Mouse (Mus musculus): ENCODE measurements around the gene Agbl1. TPM values are rescaled to one million over a fixed set of nuclear protein-coding genes. Genes with fewer than 3 reads are reported as not detected.

Gene Agbl1
- total RNA-seq, 1 experiment from 2014 or later, result 0.70 TPM

DNA sequence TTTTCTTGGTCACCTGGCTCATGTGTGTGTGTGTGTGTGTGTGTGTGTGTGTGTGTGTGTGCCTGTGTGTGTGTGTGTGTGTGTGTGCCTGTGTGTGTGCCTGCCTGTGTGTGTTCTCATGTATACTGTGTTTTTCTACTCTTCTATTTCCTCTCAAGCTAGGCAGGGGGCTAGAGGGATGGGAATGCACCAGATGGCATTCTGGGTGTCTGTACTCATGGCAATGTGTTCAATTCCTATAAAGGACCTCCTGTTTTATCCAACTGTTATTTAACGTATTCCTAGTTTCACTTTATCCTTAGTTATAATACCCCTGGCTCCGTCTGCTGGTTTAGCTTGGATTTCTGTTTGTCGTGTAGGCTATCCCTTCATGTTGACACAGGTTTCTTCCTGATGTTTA is 149.8 kb downstream of the Agbl1 start:
- no peak for ATAC-seq (ENCODE audit: extremely low read depth, insufficient number of reproducible peaks, low FRiP score, poor library complexity, severe bottlenecking)

DNA sequence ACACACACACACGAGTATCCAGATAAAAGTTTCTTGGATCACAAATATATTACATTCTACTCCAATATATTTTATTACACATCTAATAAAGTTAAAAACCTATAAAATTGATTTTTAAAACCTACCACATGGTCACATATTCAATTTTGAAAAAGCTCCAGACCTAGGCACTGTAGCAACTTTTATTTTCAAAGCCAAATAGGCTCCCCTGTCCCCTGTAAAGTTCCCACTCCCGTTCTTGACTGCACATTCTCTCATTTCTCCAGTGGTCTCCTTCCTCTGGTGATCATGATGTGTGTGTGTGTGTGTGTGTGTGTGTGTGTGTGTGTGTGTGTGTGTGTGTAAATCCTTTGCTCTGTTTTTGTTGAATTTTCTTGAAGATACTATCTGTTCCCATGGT is 152.3 kb downstream of the Agbl1 start:
- no peak for ATAC-seq (ENCODE audit: extremely low read depth, insufficient number of reproducible peaks, low FRiP score, poor library complexity, severe bottlenecking)

DNA sequence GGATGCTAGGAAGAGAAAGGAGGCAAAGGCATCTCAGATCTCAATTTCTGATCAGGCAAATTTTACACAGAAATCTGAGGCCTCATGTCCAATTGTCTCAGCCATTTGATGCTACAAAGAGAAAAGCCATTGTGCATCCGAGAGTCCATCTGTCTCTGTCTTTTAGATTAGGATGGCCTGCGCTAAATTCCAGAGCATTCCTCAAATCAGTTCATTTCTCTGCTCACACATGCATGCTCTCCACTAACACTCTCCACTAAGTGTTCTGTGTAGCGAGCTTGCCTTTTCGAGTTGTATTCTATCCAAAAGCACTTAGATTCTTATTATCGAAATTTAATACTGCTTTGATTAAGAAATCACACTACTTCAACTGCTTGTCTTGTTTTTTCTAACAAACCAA is 159.6 kb downstream of the Agbl1 start:
- ATAC-seq (ENCODE audit: extremely low read depth, insufficient number of reproducible peaks, low FRiP score, poor library complexity, severe bottlenecking), result no peak

- ATAC-seq (ENCODE audit: extremely low read depth, insufficient number of reproducible peaks, low FRiP score, poor library complexity, severe bottlenecking), result no peak
Measured at GRCm38 (mm10) chr7:76392296-76392940, 162.7 kb downstream of the Agbl1 start.

DNA sequence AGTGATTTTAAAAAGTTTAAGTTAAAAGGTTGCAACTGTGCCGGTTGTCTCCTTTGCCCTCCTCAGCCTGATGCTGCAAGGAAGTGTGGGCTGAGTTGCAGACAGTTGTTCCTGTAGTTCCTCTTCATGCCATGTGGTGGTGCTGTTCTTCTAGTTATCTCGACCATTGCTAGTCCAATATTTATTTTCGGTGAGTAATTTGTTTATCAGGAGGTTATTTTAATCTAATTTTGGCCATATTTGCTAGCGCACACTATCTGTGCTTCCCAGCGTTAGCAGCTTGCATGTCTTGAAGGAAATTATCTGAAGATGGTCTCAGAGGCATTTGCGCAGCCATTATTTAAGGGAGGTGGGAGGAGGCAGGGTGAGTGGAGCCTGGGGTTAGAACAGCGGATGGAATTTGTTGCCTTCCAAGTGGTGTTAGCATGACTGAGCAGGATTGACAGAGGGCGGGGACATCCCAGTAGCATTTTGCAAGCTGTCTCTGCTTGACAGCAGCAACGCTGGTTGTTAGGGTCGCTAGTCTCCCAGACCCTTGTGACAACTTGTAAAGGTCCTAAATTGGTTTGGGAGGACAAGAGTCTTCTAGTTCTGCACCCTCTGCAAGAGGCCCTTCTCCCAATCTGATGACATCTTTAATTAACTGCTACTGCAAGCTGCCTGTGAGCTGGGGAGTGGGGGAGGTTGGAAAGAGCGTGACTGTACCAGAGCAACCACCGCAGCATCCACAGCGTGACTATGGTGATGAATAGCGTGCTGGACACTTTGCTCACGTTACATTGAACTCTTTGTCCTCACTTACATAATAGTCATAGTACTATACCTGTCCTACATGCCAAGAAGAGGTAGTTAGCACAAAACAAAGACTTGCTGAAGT is 163.5 kb downstream of the Agbl1 start:
- peak; percentile 74 for ATAC-seq (ENCODE audit: extremely low read depth, insufficient number of reproducible peaks, low FRiP score, poor library complexity, severe bottlenecking)

- ATAC-seq (ENCODE audit: extremely low read depth, insufficient number of reproducible peaks, low FRiP score, poor library complexity, severe bottlenecking), result no peak
Measured at GRCm38 (mm10) chr7:76407930-76408557, 178.4 kb downstream of the Agbl1 start.

GRCm38 (mm10) chr7:76409020-76409419 is 179.3 kb downstream of the Agbl1 start:
- ATAC-seq (ENCODE audit: extremely low read depth, insufficient number of reproducible peaks, low FRiP score, poor library complexity, severe bottlenecking), result no peak

DNA sequence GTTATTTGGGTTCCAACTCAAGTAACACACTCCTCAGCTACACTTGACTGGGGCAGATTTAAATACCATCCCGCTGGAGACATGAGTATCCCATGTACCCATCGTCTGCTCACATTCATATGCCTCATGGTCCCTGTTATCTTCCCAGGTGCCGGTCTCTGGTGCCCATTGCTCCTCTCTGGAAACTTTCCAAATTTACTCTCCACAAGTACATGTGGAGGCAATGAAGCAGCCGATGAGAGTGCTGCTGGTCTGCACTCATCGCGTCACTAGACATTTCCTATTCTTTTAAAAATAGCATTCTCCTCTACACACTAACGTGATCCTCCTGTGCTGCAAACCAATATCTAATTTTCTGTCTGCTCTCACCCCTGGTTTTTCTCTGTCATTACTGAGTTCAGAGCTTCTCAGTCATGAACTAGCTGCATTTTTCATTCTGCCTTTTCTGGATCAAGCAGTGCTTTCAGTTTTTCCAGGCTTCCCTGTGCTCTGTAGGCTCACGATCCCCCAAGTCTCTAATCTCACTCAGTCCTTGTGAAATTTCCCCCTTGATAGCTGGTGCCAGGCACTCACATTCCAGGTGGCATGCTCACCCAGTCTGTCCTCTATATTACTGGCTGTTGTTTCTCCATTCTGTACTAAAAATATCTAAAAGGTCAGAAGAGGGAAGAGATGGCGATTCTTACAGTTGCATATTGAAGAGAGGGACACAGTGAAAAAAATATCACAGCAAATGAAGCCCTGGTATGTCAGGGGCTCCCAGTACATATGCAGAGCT is 180.9 kb downstream of the Agbl1 start:
- ATAC-seq (ENCODE audit: extremely low read depth, insufficient number of reproducible peaks, low FRiP score, poor library complexity, severe bottlenecking), result no peak

DNA sequence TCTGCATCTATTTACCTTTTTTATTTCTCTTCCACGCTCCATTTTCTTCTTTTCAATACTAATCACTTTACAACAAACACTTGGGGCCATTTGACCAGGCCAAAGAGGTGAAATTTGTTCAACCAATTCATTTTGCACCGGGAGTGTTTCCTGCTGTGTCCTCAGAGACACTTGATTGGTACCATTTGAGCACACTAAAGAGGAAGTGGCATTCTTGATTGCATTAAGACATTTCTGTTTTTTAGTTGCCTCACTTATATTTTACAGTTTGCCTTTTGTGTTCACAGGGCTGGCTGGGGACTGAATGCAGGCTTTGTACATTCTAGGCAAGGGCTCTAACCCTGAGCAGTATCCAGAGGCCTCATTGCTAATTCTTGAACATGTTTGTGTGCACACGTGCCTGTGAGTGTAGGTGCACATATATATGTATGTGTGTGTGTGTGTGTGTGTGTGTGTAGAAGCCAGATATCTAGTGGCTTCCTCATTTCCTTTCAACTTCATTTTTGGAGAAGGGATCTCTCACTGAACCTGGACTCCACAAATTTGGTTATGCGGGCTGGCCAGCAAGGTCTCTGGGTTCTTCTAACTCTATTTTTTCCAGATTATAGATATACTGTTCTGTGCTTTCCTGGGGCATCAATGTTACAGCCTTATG is 182.4 kb downstream of the Agbl1 start:
- ATAC-seq (ENCODE audit: extremely low read depth, insufficient number of reproducible peaks, low FRiP score, poor library complexity, severe bottlenecking), result peak; percentile 55

DNA sequence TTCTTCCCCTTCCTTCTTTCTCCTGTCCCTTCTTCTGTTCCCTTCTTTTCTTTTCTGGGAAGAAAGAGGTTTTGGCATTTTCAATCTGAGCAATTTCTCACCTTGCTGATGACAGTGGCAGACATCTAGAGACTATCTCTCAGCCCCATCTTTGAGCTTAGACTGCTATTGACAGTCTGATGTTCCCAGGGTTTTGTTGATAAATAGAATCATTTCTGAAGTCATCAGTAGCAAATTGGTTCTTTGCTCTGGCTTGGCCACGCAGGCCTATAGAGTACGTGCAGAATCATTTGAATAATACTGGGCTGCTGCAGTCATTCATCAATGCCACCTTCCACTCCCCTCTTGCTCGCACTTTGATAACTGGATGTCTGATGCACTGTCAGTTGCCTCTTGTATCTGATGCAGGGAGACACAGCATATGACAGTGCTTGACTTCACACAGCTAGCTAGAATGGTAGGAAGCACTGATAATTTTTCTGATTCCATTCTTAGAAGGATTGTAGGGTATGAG is 186.5 kb downstream of the Agbl1 start:
- ATAC-seq (ENCODE audit: extremely low read depth, insufficient number of reproducible peaks, low FRiP score, poor library complexity, severe bottlenecking), result no peak

GRCm38 (mm10) chr7:76438581-76438980 is 208.9 kb downstream of the Agbl1 start:
- ATAC-seq (ENCODE audit: extremely low read depth, insufficient number of reproducible peaks, low FRiP score, poor library complexity, severe bottlenecking), result no peak

DNA sequence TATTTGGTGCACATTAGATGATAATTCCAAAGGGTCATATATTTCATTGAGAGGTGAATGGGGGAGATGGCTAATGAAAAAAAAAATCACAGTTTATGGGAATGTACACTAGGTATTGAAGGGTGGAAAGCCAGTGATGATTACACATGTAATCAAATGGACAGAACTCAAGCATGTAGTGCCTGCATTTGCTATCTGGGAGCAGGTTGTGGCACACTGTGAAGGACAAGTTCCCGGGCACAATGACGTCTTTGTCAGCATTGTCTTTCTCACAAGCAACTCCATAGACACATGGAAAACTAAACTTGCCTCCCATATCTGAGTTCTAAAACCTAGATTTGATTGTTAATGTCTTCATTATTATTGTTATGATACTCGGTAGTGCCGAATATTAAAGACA is 209.3 kb downstream of the Agbl1 start:
- ATAC-seq (ENCODE audit: extremely low read depth, insufficient number of reproducible peaks, low FRiP score, poor library complexity, severe bottlenecking), result no peak

DNA sequence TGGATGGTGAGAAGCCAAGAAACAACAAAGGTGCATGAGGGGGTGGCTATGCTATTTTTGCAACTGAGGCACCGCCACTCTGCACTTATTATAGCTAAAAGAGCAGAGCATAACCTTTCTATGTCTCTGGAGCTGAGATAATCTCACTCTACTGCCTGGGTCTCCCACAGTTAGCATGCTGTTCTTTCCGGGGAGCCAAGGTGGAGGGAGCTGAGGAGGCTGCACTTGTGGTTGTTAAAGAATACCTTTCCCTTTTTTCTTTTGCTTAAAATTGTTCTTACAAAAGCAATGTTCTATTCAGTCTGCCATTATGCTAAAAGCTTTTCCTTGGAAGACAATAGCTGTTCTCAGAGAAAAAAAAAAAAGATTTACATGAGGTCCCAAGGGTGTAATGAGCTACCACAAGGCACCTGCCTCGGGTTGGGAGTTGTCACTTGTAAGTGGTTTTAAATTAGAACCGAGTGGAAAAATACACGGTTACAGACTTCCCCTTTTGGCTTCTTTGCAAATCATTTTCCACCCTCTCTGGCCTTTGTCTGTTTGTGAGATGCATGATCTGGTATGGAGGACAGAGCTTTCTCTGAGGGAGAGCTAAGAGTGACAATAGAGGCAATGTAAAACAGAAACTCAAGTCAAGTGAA is 232.8 kb downstream of the Agbl1 start:
- ATAC-seq (ENCODE audit: extremely low read depth, insufficient number of reproducible peaks, low FRiP score, poor library complexity, severe bottlenecking), result peak; percentile 55

GRCm38 (mm10) chr7:76466427-76466826 is 236.7 kb downstream of the Agbl1 start:
- ATAC-seq (ENCODE audit: extremely low read depth, insufficient number of reproducible peaks, low FRiP score, poor library complexity, severe bottlenecking), result no peak

GRCm38 (mm10) chr7:76474233-76474632 is 244.5 kb downstream of the Agbl1 start:
- 0 out of 2 replicates have a peak, but pooled peaks have one; percentile 36 for ATAC-seq (ENCODE audit: extremely low read depth, insufficient number of reproducible peaks, low FRiP score, poor library complexity, severe bottlenecking)

DNA sequence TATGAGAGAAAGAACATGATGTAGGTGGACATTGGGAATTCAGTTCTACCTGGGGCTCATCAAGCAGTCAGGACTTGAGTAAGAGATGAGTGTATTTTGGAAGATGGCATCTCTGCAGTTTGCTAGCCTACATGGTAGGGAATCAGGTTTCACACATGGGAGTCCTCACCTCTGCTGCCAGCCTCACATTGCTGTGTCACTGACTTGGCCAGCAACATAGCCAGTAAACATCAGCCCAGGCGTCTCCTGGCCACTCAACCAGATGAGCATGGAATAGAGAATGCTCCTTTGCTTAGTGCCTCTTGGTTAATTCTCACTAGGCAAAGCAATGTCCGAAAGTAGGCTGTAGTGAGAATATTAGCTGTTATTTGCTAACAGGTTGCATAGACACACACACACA is 255.9 kb downstream of the Agbl1 start:
- ATAC-seq (ENCODE audit: extremely low read depth, insufficient number of reproducible peaks, low FRiP score, poor library complexity, severe bottlenecking), result no peak

DNA sequence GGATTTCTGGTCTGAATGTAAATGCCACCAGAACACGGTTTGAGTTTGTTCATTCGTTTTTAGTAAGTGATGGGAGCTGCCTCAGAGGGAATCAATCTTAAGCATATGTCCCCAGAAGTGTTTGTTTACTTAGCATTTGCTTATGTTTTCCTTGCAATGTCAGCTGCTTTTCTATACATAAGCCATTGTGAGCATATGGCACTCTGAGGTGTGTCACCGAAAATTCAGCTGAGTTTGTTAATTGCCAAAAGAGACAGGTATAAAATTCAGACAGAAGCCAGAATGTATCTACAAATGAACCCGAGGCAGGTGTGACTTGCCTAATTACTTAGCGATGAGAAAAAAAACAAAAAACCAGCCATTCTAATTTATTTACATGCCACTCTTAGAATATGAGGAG is 257.8 kb downstream of the Agbl1 start:
- no peak for ATAC-seq (ENCODE audit: extremely low read depth, insufficient number of reproducible peaks, low FRiP score, poor library complexity, severe bottlenecking)

- no peak for ATAC-seq (ENCODE audit: extremely low read depth, insufficient number of reproducible peaks, low FRiP score, poor library complexity, severe bottlenecking)
Measured at GRCm38 (mm10) chr7:76524291-76524690, 294.6 kb downstream of the Agbl1 start.

Measured in neutrophil, adult 5-6 weeks (primary cell).